Mouse (Mus musculus) olfactory bulb, adult 2 months (tissue): ENCODE measurements at regions not wholly inside any gene's neighbourhood (a gene's known extent, or its start where the extent isn't known, plus 50 kb on each side); places are given as distances from the start of the nearest gene placed in this dataset.

ENCODE experiments used
- CTCF ChIP-seq: fragments of 200-500 bp; IDR thresholded peaks from 2 replicates; pipeline ENCODE4 v1.5.1; 2012; ENCODE audit warnings: low read depth, mild to moderate bottlenecking, low read length, moderate library complexity; ENCODE audit not compliant: insufficient read depth
- POLR2A ChIP-seq: fragments of 200-500 bp; IDR thresholded peaks from 2 replicates; pipeline ENCODE4 v1.6.1; 2012; ENCODE audit warnings: mild to moderate bottlenecking, low read depth, low read length, moderate library complexity; ENCODE audit not compliant: insufficient read depth

- TF ChIP-seq POLR2A (no peak), CTCF (no peak)
Measured at GRCm38 (mm10) chr4:12611511-12611910, 439.7 kb upstream of the Fam92a start.
